Mouse (Mus musculus) megakaryocyte, embryonic 14.5 days (primary cell): ENCODE measurements at regions not wholly inside any gene's neighbourhood (a gene's known extent, or its start where the extent isn't known, plus 50 kb on each side); places are given as distances from the start of the nearest gene placed in this dataset.

Experiments
- FLI1 ChIP-seq: IDR thresholded peaks from 2 replicates; pipeline ENCODE4 v1.6.1; 2012; ENCODE audit warnings: low read length, inconsistent platforms, mixed read lengths
- GATA1 ChIP-seq: IDR thresholded peaks from 3 replicates; pipeline ENCODE4 v1.6.1; 2012; ENCODE audit warnings: mixed read lengths, low read length, inconsistent platforms, borderline replicate concordance

DNA sequence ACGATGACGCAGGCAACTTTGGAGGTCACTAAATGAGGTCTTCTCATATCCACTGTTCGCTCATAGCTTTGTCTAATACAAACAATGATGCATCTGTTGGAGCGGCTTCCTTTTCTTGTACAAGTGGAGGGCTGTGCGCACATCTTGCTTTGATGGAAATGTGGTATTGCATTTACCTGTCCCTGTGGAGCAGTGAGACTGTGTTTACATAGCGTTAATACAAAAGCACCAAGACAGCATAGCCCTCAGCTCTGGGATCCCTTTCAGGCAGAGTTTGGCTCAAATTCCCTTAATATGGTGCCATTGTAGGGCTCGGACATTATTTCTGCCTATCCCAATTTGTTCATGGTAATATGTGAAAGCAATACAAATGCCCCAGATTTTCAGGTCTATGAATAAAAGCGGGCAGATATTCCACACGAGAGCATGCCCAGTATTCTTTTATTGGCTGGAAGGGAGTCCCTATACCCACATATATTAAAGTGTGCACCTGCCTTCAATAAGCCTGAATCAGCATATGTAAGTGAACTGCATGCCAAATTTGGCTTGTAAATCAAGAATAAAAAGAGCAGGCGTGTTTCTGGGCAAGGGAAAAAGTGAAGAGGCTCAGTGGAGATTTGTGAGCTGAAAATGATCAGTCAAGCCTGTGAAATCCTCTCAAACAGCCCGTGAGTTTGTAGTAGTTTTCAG, 236.6 kb downstream of the Fgf9 start:
- no peak for TF ChIP-seq GATA1
- TF ChIP-seq FLI1, result no peak
